Mouse (Mus musculus) limb, embryonic 11.5 days (tissue): ENCODE data around the gene Wrap53. TPM values are rescaled to one million over a fixed set of nuclear protein-coding genes. Genes with fewer than 3 reads are reported as not detected.

ENCODE experiments used
- ATAC-seq: fragments of 200-750 bp; cut with Nextera tagmentation; 2 replicates; pipeline ENCODE4 v1.8.0; 2017; ENCODE audit warnings: low read depth; ENCODE audit not compliant: insufficient number of reproducible peaks, low FRiP score, low TSS enrichment
- DNase-seq: peaks from one replicate; pipeline ENCODE4 v3.0.0-alpha.2; 2015; ENCODE audit warnings: low spot score
- H3K27ac ChIP-seq: fragments of 300-500 bp; sonication (generic); replicated peaks from 2 replicates; pipeline ENCODE4 v1.5.1; 2014; ENCODE audit warnings: low read depth, mild to moderate bottlenecking, low read length
- H3K27me3 ChIP-seq: fragments of 300-500 bp; sonication (generic); 2 replicates; pipeline ENCODE4 v1.6.1; 2014; ENCODE audit warnings: mild to moderate bottlenecking, low read length, mixed read lengths; ENCODE audit not compliant: control insufficient read depth, insufficient read depth
- H3K36me3 ChIP-seq: fragments of 300-500 bp; sonication (generic); 2 replicates; pipeline ENCODE4 v1.6.1; 2014; ENCODE audit warnings: mild to moderate bottlenecking, low read length, moderate library complexity, mixed read lengths; ENCODE audit not compliant: control insufficient read depth, insufficient read depth
- H3K4me1 ChIP-seq: fragments of 300-500 bp; sonication (generic); 2 replicates; pipeline ENCODE4 v1.6.1; 2014; ENCODE audit warnings: low read length, mixed read lengths; ENCODE audit not compliant: control insufficient read depth, insufficient read depth
- H3K4me2 ChIP-seq: fragments of 300-500 bp; sonication (generic); 2 replicates; pipeline ENCODE4 v1.6.1; 2014; ENCODE audit warnings: low read depth, mild to moderate bottlenecking, moderate library complexity; ENCODE audit not compliant: severe bottlenecking
- H3K4me3 ChIP-seq: fragments of 300-500 bp; sonication (generic); 2 replicates; pipeline ENCODE4 v1.5.1; 2014; ENCODE audit warnings: low read depth, low read length
- H3K9ac ChIP-seq: fragments of 300-500 bp; sonication (generic); 2 replicates; pipeline ENCODE4 v1.6.1; 2014; ENCODE audit warnings: mild to moderate bottlenecking, low read length
- H3K9me3 ChIP-seq: fragments of 300-500 bp; sonication (generic); 2 replicates; pipeline ENCODE4 v1.6.1; 2016; ENCODE audit warnings: low read length; ENCODE audit not compliant: control insufficient read depth
- WGBS: fragments of 180-500 bp; shearing (Covaris S2); extraction: QIAGEN DNeasy Blood & Tissue Kit; methylation state at CpG from one replicate; pipeline ENCODE4 v1.1.7; 2014; 5-methylcytosine and 5-hydroxymethylcytosine counted together
- polyA plus RNA-seq: library from polyadenylated mRNA; unstranded; fragments of >200 nt; fragmentation: Nextera tagmentation; extraction: Ambion mirVana; gene quantifications from 2 replicates; pipeline ENCODE4 v1.2.1, GENCODE M21; 2014

Gene Wrap53
- polyA plus RNA-seq, 1 experiment from 2014 or later = 46.9 TPM

GRCm38 (mm10) chr11:69557381-69557958, 22.6 kb downstream of the Wrap53 start:
- Histone ChIP-seq H3K4me2 (peak overlapping the region; percentile 97), H3K27ac (no peak overlapping the region)
- DNase-seq = peak; percentile 68

DNA sequence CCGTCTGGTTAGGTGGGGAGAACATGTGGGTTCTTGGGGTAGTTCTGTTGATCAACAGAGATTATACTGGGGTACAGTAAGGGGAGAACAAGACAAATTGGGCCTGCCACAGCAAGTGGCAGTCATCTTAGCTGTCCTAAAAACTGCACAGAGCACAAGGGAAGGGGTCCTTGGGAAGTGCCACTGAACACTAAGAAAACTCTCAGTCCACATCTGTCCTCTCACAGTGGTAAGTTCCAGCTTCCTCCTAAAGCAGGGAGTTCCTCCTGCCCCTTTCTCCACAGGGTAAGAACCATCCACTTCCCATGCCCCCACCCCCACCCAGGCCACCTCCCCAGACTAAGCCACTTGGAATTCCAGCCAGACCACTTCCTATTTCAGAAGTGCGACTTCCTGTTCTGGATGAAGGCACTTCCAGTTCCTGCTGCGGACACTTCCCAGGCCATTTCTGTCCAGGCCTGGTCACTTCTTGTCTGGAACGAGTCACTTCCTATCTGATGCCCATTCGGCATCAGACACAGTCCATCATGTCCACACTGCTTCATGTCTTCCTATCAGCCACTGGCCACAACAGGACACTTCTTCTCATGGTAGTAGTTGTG, 25.4 kb downstream of the Wrap53 start:
- 88% methylated on average over 5 of the region's 5 CpGs for WGBS
- Histone ChIP-seq H3K9me3 (0 out of 2 replicates have a peak, but pooled peaks cover 2% of the 10 kb centered on the region), H3K4me1 (peaks cover 50% of the 10 kb centered on the region), H3K36me3 (no peaks in the 10 kb centered on the region), H3K27ac (no peak overlapping the region), H3K4me3 (no peak overlapping the region), H3K4me2 (no peak overlapping the region), H3K27me3 (no peaks in the 10 kb centered on the region), H3K9ac (no peak overlapping the region)
- no peak for ATAC-seq
- DNase-seq = no peak

More at GRCm38 (mm10) chr11:69557381-69557958, 22.6 kb downstream of the Wrap53 start:
- Histone ChIP-seq H3K9ac (peak overlapping the region; percentile 47; the same call in 1 of the 2 replicates), H3K36me3 (no peaks in the 10 kb centered on the region; the same call in 1 of the 2 replicates), H3K4me3 (0 out of 2 replicates have a peak overlapping the region, but pooled peaks have one; percentile 11), H3K27me3 (no peaks in the 10 kb centered on the region), H3K4me1 (peaks cover 69% of the 10 kb centered on the region), H3K9me3 (0 out of 2 replicates have a peak, but pooled peaks cover 2% of the 10 kb centered on the region)
- WGBS = 30% methylated on average over 14 of the region's 14 CpGs
- ATAC-seq = no peak

- 0 out of 2 replicates have a peak overlapping the region, but pooled peaks have one; percentile 13 for H3K9ac ChIP-seq
- 22% methylated on average over 2 of the region's 2 CpGs for WGBS
Measured at GRCm38 (mm10) chr11:69553341-69553721, 26.7 kb downstream of the Wrap53 start.

GRCm38 (mm10) chr11:69552622-69553340, 27.3 kb downstream of the Wrap53 start:
- H3K4me3 ChIP-seq = no peak overlapping the region
- no peak overlapping the region for H3K9ac ChIP-seq
- ATAC-seq (no peak), DNase-seq (peak; percentile 67)
- H3K27ac ChIP-seq = peak overlapping the region; percentile 1; the same call in 1 of the 2 replicates
- WGBS = 28% methylated on average over 14 of the region's 14 CpGs
- H3K4me1 ChIP-seq = peaks cover 34% of the 10 kb centered on the region
- H3K9me3 ChIP-seq = 0 out of 2 replicates have a peak, but pooled peaks cover 2% of the 10 kb centered on the region
- no peaks in the 10 kb centered on the region for H3K36me3 ChIP-seq
- H3K4me2 ChIP-seq = no peak overlapping the region; the same call in 1 of the 2 replicates
- no peaks in the 10 kb centered on the region for H3K27me3 ChIP-seq

More at GRCm38 (mm10) chr11:69553341-69553721, 26.7 kb downstream of the Wrap53 start:
- H3K27me3 ChIP-seq = no peaks in the 10 kb centered on the region
- ATAC-seq = no peak
- no peak for DNase-seq
- H3K4me1 ChIP-seq = peaks cover 38% of the 10 kb centered on the region
- no peaks in the 10 kb centered on the region for H3K36me3 ChIP-seq
- 0 out of 2 replicates have a peak, but pooled peaks cover 2% of the 10 kb centered on the region for H3K9me3 ChIP-seq
- no peak overlapping the region for H3K4me3 ChIP-seq
- no peak overlapping the region; the same call in 1 of the 2 replicates for H3K4me2 ChIP-seq
- H3K27ac ChIP-seq = peak overlapping the region; percentile 1; the same call in 1 of the 2 replicates

GRCm38 (mm10) chr11:69551310-69551709, 28.7 kb downstream of the Wrap53 start:
- H3K4me2 ChIP-seq = no peak overlapping the region
- H3K36me3 ChIP-seq = no peaks in the 10 kb centered on the region
- 78% methylated on average over 4 of the region's 4 CpGs for WGBS
- ATAC-seq (no peak), DNase-seq (no peak)
- H3K9me3 ChIP-seq = 0 out of 2 replicates have a peak, but pooled peaks cover 2% of the 10 kb centered on the region
- H3K27me3 ChIP-seq = no peaks in the 10 kb centered on the region
- no peak overlapping the region for H3K4me3 ChIP-seq
- no peak overlapping the region for H3K27ac ChIP-seq
- H3K4me1 ChIP-seq = peaks cover 21% of the 10 kb centered on the region
- H3K9ac ChIP-seq = no peak overlapping the region

- Histone ChIP-seq H3K36me3 (no peaks in the 10 kb centered on the region), H3K27me3 (no peaks in the 10 kb centered on the region), H3K4me3 (no peak within 1 kb of the TSS), H3K27ac (no peak within 1 kb of the TSS), H3K4me2 (no peak within 1 kb of the TSS), H3K9me3 (0 out of 2 replicates have a peak, but pooled peaks cover 2% of the 10 kb centered on the region), H3K4me1 (peaks cover 13% of the 10 kb centered on the region), H3K9ac (no peak within 1 kb of the TSS)
- DNase-seq = no peak
- WGBS = 35% methylated on average over 12 of the region's 12 CpGs
- ATAC-seq = no peak
Measured at GRCm38 (mm10) chr11:69549060-69549656, 30.9 kb downstream of the Wrap53 start, which contains the start of gene Dnah2. Gene Dnah2 (minus strand): TSS chr11:69549110.

- peak; percentile 19; the same call in 1 of the 2 replicates for ATAC-seq
- Histone ChIP-seq H3K27me3 (no peaks in the 10 kb centered on the region), H3K36me3 (no peaks in the 10 kb centered on the region), H3K9ac (peak overlapping the region; percentile 62), H3K4me3 (peak overlapping the region; percentile 27), H3K9me3 (no peaks in the 10 kb centered on the region), H3K27ac (peak overlapping the region; percentile 63), H3K4me2 (peak overlapping the region; percentile 69), H3K4me1 (no peaks in the 10 kb centered on the region; the same call in 1 of the 2 replicates)
- 3% methylated on average over 15 of the region's 15 CpGs for WGBS
- DNase-seq = peak; percentile 78
Measured at GRCm38 (mm10) chr11:69547071-69547470, 33.0 kb downstream of the Wrap53 start.
